Mouse (Mus musculus) heart, embryonic 14.5 days (tissue): ENCODE results near the gene Prdm11. TPM values are rescaled to one million over a fixed set of nuclear protein-coding genes. Genes with fewer than 3 reads are reported as not detected.

ENCODE experiments used
- ATAC-seq: fragments of 200-750 bp; cut with Nextera tagmentation; 2 replicates; pipeline ENCODE4 v1.8.0; 2017; ENCODE audit warnings: low read depth, moderate TSS enrichment; ENCODE audit not compliant: insufficient number of reproducible peaks, insufficient read depth, low FRiP score
- H3K27ac ChIP-seq, 2 experiments: fragments of 200-500 bp in 1 of 2; fragments of 300-500 bp in 1 of 2; sonication (generic) in 1 of 2; replicated peaks in 1 of 2; 2 replicates each; pipeline ENCODE4 v1.5.1; 2012 to 2014; ENCODE audit warnings: low read depth in 2 of 2, low read length in 2 of 2, control low read depth in 1 of 2, mild to moderate bottlenecking in 1 of 2, mixed read lengths in 1 of 2; ENCODE audit not compliant: control insufficient read depth in 1 of 2, insufficient read depth in 1 of 2
- H3K27me3 ChIP-seq: fragments of 300-500 bp; sonication (generic); 2 replicates; pipeline ENCODE4 v1.6.1; 2014; ENCODE audit warnings: mild to moderate bottlenecking, low read length, control low read depth; ENCODE audit not compliant: control insufficient read depth, insufficient read depth
- H3K36me3 ChIP-seq: fragments of 300-500 bp; sonication (generic); 2 replicates; pipeline ENCODE4 v1.6.1; 2014; ENCODE audit warnings: mild to moderate bottlenecking, control low read depth, low read length, mixed read lengths; ENCODE audit not compliant: control insufficient read depth, insufficient read depth
- H3K4me1 ChIP-seq, 2 experiments: fragments of 200-500 bp in 1 of 2; fragments of 300-500 bp in 1 of 2; sonication (generic) in 1 of 2; 2 replicates each; pipeline ENCODE4 v1.6.1; 2012 to 2014; ENCODE audit warnings: low read length in 2 of 2, control low read depth in 1 of 2, mixed read lengths in 1 of 2; ENCODE audit not compliant: control insufficient read depth in 2 of 2, insufficient read depth in 2 of 2
- H3K4me2 ChIP-seq: fragments of 300-500 bp; sonication (generic); 2 replicates; pipeline ENCODE4 v1.6.1; 2014; ENCODE audit warnings: mild to moderate bottlenecking, low read length
- H3K4me3 ChIP-seq, 2 experiments: fragments of 200-500 bp in 1 of 2; fragments of 300-500 bp in 1 of 2; sonication (generic) in 1 of 2; 2 replicates each; pipeline ENCODE4 v1.5.1; 2012 to 2014; ENCODE audit warnings: low read length in 2 of 2, mild to moderate bottlenecking in 2 of 2, control low read depth in 1 of 2, low read depth in 1 of 2, moderate library complexity in 1 of 2; ENCODE audit not compliant: control insufficient read depth in 1 of 2, insufficient read depth in 1 of 2
- H3K9ac ChIP-seq: fragments of 300-500 bp; sonication (generic); 2 replicates; pipeline ENCODE4 v1.6.1; 2014; ENCODE audit warnings: mild to moderate bottlenecking, low read length
- H3K9me3 ChIP-seq: fragments of 300-500 bp; sonication (generic); 2 replicates; pipeline ENCODE4 v1.6.1; 2016; ENCODE audit warnings: low read length, control low read depth; ENCODE audit not compliant: control insufficient read depth
- WGBS: fragments of 180-500 bp; shearing (Covaris S2); extraction: QIAGEN DNeasy Blood & Tissue Kit; methylation state at CpG from one replicate; pipeline ENCODE4 v1.1.7; 2014; 5-methylcytosine and 5-hydroxymethylcytosine counted together
- polyA plus RNA-seq: library from polyadenylated mRNA; unstranded; fragments of >200 nt; fragmentation: Nextera tagmentation; extraction: Ambion mirVana; gene quantifications from 2 replicates; pipeline ENCODE4 v1.2.1, GENCODE M21; 2014

Gene Prdm11
- polyA plus RNA-seq, 1 experiment from 2014 or later = 4.2 TPM

DNA sequence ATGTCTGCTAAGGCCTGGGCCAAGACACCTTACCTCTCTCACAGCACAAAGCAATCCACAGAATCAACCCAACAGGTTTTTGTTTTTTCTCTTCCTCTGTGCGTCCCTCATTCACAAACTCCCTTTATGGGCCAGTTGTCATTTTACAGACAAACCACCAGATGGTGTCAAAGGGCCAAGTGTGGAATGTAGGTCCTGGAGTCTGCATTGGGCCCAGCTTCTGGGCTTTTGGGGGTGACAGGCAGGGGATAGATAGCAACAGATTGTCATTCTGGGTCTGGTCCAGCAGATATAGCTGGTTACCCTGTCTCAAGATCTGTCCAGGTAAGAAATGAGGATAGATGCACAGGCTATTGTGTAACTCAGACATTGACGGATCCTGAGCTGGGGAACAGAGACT is 23.0 kb upstream of the Prdm11 start:
- 51% methylated on average over 2 of the region's 2 CpGs for WGBS
- ATAC-seq = no peak
- Histone ChIP-seq H3K9me3 (no peaks in the 10 kb centered on the region), H3K27me3 (no peaks in the 10 kb centered on the region; the same call in 1 of the 2 replicates), H3K27ac (no peak overlapping the region), H3K9ac (no peak overlapping the region), H3K36me3 (no peaks in the 10 kb centered on the region), H3K4me1 (no peaks in the 10 kb centered on the region), H3K4me3 (no peak overlapping the region), H3K4me2 (no peak overlapping the region)

DNA sequence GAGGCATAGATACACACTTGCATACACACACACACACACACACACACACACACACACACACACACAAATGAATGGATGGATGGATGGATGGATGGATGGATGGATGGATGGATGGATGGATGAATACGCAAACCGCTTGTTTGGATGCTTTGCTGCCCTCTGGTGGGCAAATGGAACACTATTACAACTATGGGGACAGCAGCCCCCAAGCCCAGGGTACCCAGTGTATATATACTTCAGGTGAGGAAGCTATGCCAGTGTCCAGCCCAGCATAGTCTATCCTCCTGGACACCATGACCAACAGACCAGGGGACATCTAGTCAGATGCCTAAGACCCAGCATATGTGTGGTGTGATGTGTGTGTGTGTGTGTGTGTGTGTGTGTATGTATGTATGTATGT is 17.4 kb upstream of the Prdm11 start:
- no peaks in the 10 kb centered on the region for H3K36me3 ChIP-seq
- no peak for ATAC-seq
- H3K27me3 ChIP-seq = no peaks in the 10 kb centered on the region
- H3K4me1 ChIP-seq = no peaks in the 10 kb centered on the region
- H3K9ac ChIP-seq = no peak overlapping the region
- WGBS = 26% methylated on average over 2 of the region's 2 CpGs
- H3K4me3 ChIP-seq = no peak overlapping the region
- H3K27ac ChIP-seq = no peak overlapping the region
- no peak overlapping the region for H3K4me2 ChIP-seq
- H3K9me3 ChIP-seq = no peaks in the 10 kb centered on the region

DNA sequence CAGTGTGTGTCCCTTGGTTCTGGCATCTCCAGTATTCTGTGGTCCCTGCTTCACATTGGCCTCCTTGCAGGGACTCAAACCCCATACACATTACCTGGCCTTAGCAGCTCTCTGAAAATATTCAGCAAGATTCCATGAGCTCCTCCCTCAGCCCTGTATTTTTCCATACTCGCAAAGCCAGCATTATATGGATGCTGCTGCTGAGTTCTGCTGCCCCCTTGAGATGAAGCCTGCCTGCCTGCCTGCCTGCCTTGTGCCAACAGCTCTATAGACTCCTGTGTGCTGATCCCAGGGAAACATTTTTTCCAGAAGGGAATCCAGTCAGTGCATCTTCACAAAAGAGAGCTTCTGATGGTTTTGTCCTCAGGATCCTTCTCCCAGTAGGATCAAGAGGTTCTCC is 5.9 kb upstream of the Prdm11 start:
- ATAC-seq = no peak
- H3K4me1 ChIP-seq = peaks cover 7 to 8% of the 10 kb centered on the region in 2 experiments
- 19% methylated on average over 1 of the region's 1 CpGs for WGBS
- no peaks in the 10 kb centered on the region for H3K36me3 ChIP-seq
- H3K27ac ChIP-seq = no peak overlapping the region
- no peaks in the 10 kb centered on the region for H3K27me3 ChIP-seq
- H3K9ac ChIP-seq = no peak overlapping the region
- H3K4me3 ChIP-seq = no peak overlapping the region
- no peaks in the 10 kb centered on the region for H3K9me3 ChIP-seq
- no peak overlapping the region for H3K4me2 ChIP-seq

DNA sequence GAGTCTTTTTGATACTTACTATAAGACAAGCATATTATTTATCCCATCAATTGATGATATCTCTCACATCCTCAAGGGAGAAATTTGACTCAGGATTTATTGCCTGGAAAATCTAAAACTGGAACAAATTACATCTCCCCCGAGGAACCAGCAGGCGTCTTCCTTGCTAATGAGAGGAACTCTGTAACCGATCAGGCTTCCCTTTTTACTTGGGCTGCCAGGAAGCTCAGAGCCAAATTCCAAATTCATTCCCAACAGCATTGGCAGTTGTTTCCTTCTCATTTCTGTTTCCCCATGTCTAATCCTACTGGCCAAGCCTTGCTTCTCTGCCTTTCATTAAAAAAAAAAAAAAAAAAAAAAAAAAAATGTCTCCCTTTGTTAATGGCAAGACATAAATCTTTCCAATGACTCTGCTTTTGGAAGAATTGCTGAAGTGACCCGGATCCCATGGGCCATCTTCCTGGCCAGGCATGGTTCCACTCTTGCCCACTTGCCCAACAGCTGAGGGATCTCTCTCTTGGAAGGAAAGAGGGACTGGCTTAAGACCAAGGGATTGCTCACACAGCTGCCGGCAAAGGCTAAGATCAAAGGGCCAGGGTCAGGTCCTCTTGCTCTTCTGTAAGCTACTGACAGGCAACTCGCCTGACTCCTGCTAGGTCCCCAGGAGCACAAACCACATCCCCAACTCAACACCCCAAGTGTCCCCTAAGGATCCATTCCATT is 2.8 kb upstream of the Prdm11 start:
- Histone ChIP-seq H3K4me3 (no peak overlapping the region), H3K27me3 (no peaks in the 10 kb centered on the region), H3K9me3 (no peaks in the 10 kb centered on the region), H3K4me2 (no peak overlapping the region), H3K4me1 (peaks cover 21 to 25% of the 10 kb centered on the region in 2 experiments), H3K9ac (no peak overlapping the region), H3K36me3 (no peaks in the 10 kb centered on the region), H3K27ac (no peak overlapping the region)
- no peak for ATAC-seq
- 56% methylated on average over 6 of the region's 6 CpGs for WGBS

DNA sequence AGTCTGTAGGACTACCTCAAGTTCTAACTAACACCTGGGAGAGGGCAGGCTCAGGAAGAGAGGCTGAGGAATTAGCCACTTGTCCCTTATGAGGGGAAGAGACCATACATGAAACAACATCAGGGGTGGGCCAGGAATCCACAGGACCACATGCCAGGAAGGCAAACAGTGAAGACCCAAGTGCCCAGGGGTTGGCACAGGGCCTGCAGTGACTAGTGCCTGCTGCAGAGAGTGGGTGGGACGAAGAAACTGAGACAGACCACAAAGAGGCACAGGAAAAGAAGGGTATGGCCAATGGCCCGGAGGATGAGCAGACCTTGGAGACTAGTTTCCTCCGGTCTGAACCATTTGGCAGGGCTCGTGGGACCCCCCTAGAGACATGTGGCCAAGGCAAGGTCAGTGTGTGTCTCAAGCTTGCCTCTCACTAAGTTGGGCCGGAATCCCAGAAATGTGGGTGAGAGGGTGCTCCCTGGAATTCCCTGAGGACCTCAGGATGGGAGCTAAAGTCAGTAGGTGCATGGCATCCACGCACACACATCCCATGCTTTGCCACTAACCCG is 1.6 kb upstream of the Prdm11 start:
- peaks cover 21 to 31% of the 10 kb centered on the region in 2 experiments for H3K4me1 ChIP-seq
- ATAC-seq = no peak
- no peak overlapping the region for H3K4me2 ChIP-seq
- H3K9ac ChIP-seq = no peak overlapping the region
- WGBS = 86% methylated on average over 7 of the region's 7 CpGs
- no peak overlapping the region for H3K27ac ChIP-seq
- no peaks in the 10 kb centered on the region for H3K27me3 ChIP-seq
- H3K36me3 ChIP-seq = peaks cover 8% of the 10 kb centered on the region
- no peaks in the 10 kb centered on the region for H3K9me3 ChIP-seq
- no peak overlapping the region for H3K4me3 ChIP-seq

DNA sequence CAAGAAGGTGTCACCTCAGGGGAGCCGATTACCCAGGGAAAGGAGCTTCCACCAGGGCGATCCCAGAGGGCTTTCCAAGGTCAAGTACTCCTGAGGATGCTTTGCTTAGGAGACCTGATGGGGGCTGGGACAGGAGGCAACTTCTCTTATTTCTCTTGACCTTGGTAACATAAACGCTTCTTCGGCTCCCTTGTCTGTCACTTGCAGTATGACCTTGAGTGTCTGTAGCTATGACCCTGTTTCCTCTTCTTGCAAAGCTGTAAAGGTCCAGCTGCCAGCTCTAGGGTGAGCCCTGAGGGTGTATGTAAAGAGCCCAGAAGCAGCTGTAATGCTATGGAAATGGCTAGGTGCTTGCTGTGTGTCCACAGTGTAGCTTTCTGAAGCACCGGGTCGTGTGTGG is 1.1 kb upstream of the Prdm11 start:
- peak overlapping the region in 1 of 2 experiments; percentile 97; a peak in 1 of 4 replicates for H3K27ac ChIP-seq
- ATAC-seq = no peak
- peaks cover 21 to 36% of the 10 kb centered on the region in 2 experiments for H3K4me1 ChIP-seq
- H3K9me3 ChIP-seq = no peaks in the 10 kb centered on the region
- peak overlapping the region; percentile 87 for H3K4me2 ChIP-seq
- H3K4me3 ChIP-seq = no peak overlapping the region
- WGBS = 62% methylated on average over 6 of the region's 6 CpGs
- H3K36me3 ChIP-seq = peaks cover 8% of the 10 kb centered on the region
- no peaks in the 10 kb centered on the region for H3K27me3 ChIP-seq
- peak overlapping the region; percentile 99; the same call in 1 of the 2 replicates for H3K9ac ChIP-seq

DNA sequence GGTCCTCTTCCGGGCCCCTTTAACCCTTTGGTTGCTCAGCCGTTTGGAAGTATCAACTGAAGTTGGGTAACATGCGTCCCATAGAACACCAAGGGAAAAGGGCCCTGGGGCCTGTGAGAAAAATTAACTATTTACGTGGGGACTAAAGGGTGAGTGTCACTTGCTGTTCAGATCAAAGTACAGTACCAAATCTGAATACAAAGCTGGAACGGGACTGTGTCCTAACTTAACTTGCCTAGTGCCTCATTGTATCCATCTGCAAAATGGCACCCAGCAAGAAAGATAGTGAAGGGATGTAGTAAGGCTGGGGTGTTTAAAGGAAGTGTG is 505 bp upstream of the Prdm11 start:
- Histone ChIP-seq H3K4me3 (peak overlapping the region; percentile 72 to 82), H3K9ac (peak overlapping the region; percentile 99), H3K36me3 (peaks cover 8% of the 10 kb centered on the region), H3K4me1 (peaks cover 26 to 42% of the 10 kb centered on the region in 2 experiments), H3K9me3 (no peaks in the 10 kb centered on the region), H3K27me3 (no peaks in the 10 kb centered on the region), H3K4me2 (peak overlapping the region; percentile 87), H3K27ac (peak overlapping the region; percentile 65 to 97)
- 24% methylated on average over 5 of the region's 5 CpGs for WGBS
- no peak for ATAC-seq
